Mouse (Mus musculus) lung, adult 2 months (tissue): ENCODE results near the gene Rxra. TPM values are rescaled to one million over a fixed set of nuclear protein-coding genes. Genes with fewer than 3 reads are reported as not detected.

Experiments used
- DNase-seq: peaks from one replicate; pipeline ENCODE4 v3.0.0; 2022
- H3K4me1 ChIP-seq: fragments of 200-500 bp; 2 replicates; pipeline ENCODE4 v1.6.1; 2011; ENCODE audit warnings: low read length; ENCODE audit not compliant: control insufficient read depth, insufficient read depth
- H3K4me3 ChIP-seq: fragments of 200-500 bp; replicated peaks from 2 replicates; pipeline ENCODE3; 2011; ENCODE audit warnings: low read depth, mild to moderate bottlenecking, control low read depth, low read length; ENCODE audit errors: extremely low read depth
- CTCF ChIP-seq: fragments of 200-500 bp; IDR thresholded peaks from 2 replicates; pipeline ENCODE4 v1.5.1; 2011; ENCODE audit warnings: mild to moderate bottlenecking, low read length, control low read depth; ENCODE audit not compliant: insufficient read depth
- POLR2A ChIP-seq: fragments of 200-500 bp; IDR thresholded peaks from 2 replicates; pipeline ENCODE4 v1.6.1; 2011; ENCODE audit warnings: low read depth, mild to moderate bottlenecking, control low read depth, low read length, borderline replicate concordance; ENCODE audit errors: extremely low read depth
- WGBS: fragments of 180-500 bp; shearing (Covaris S2); methylation state at CpG from one replicate; pipeline ENCODE4 v1.1.7; 2018; 5-methylcytosine and 5-hydroxymethylcytosine counted together
- polyA plus RNA-seq: library from polyadenylated mRNA; depleted of rRNA; stranded (reverse); fragments of >200 nt; gene quantifications from 2 replicates; pipeline ENCODE4 v1.2.3, GENCODE M21; 2012

Rxra gene
- polyA plus RNA-seq, 1 experiment, result 71.3 TPM

DNA sequence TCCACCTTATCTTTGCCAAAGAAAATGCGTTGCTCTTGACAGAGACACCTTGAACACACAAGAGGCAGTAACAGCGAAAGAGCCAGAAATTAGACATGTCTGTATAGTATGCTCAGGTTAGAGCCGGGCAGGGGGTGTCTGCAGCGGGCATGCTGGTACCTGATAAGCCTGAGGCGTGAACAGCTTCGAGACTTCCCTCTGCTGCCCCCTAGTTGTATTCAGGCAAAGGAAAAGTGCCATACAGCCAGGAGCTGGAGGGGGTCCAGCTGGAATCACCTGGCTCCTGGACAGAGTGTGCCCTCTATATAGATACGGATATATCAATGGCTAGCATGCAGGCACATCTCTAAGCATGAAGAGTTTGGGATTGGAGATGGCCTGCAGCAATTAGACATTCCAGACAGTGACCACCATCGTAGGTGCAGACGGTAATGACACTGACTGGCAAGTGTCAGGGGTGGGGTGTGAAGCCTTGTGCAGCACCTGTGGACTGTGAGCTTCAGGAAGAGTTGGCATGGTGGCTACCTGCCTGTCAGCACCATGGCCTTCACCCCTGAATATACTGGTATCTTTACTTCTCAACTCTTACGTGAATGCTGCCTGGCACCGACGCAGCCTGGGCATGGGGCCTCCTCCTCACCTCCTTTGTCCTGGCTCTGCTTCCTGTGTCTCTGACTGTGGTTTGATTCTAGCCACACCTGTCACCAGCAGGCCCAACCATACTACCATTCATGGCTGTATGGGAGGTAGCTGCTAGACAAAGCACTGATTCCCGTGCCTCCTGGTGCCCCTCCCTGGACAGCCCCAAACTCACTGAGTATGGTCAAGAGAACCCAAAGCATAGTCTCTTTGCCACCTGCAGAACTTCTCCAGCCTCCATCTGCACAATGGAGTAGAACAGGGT, 54.0 kb downstream of the Rxra start:
- TF ChIP-seq POLR2A (no peak), CTCF (peak; percentile 60)
- DNase-seq, result peak; percentile 50
- WGBS, result 61% methylated on average over 13 of the region's 13 CpGs
- Histone ChIP-seq H3K4me3 (no peak overlapping the region), H3K4me1 (peaks cover 25% of the 10 kb centered on the region)

DNA sequence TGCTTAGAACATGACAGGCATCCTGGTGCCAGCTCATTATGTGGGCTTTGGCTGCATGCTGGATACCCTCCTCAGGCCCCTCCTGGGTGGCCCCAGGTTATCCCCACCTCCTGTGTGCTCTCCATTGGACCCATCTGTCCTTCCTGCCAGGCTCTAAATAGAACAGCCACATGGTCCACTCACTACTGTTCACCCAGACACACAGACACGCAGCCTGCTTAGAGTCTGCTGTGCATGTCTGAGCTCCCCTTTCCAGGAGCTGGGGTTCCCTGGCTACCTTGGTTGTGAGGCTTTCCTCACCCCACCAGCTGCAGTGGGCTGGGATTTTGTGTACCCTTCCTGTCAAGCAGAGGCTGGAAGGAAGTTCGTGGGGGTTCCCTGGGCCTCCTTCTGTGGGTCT, 56.8 kb downstream of the Rxra start:
- no peak for DNase-seq
- Histone ChIP-seq H3K4me1 (peaks cover 26% of the 10 kb centered on the region), H3K4me3 (no peak overlapping the region)
- TF ChIP-seq POLR2A (no peak), CTCF (no peak)
- 40% methylated on average over 2 of the region's 2 CpGs for WGBS

DNA sequence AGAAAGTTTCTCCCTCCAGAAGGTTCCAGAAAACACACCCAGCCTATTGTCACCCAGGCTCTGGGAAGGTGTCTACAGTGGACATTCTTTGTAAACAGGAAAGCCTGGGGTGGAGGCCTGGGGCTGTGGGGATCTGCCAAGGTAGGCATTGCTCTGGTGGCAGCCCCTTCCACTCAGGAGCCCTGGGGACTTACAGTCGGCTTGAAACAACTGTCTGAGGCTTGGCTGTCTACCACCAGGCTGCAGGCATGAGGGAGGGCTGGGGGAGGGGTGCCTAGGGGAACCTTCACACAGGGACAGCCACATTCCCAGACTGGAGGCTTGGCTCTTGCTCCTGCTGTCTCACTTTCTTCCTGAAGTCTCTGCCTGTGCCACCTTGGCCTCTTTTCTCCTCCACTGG, 58.1 kb downstream of the Rxra start:
- no peak for DNase-seq
- no peak for TF ChIP-seq CTCF
- no peak for TF ChIP-seq POLR2A

DNA sequence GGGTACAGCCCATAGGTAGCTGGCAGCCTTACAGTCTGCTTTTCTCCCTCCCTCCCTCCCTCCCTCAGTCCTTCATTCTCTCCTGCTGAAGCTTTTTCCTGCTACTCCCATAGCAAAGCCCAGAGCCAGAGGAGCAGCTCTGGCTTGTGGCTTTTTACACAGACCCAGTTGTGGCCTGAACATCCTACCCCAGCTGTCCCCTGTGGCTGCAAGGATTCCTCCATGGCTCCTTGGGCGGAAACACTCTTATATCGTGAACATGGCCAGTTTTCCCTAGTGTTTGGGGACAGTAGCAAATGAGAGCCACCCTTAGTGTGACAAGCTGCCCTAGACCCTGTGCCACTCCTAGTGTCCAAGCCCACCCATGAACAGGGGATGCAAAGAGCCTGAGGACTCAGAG, 58.6 kb downstream of the Rxra start:
- WGBS, result 72% methylated on average over 2 of the region's 2 CpGs
- H3K4me3 ChIP-seq, result no peak overlapping the region
- DNase-seq, result no peak
- peaks cover 30% of the 10 kb centered on the region for H3K4me1 ChIP-seq
- no peak for TF ChIP-seq CTCF

More for the DNA sequence above, 58.1 kb downstream of the Rxra start:
- H3K4me3 ChIP-seq, result no peak overlapping the region
- 12% methylated on average over 1 of the region's 1 CpGs for WGBS
- H3K4me1 ChIP-seq, result peaks cover 26% of the 10 kb centered on the region

DNA sequence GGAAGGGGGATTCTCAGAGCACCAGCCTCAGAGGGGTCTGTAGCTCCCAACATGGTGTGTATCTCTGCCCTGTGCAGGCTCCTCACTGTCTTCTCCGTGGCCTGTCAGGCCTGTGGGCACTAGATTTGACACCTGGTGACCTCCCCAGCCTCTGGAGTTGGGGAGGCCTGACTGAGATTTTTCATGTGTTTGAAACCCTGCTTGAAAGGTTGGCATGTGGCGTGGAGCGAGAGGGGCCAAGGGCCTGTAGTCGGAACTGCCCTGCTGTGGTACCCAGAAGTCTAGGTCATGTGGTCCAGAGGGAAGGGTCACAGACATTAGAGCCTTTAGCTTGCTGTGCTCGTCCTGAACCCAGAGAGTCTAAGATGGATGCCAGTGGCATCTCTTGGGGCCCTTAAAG, 60.6 kb downstream of the Rxra start:
- no peak for DNase-seq
- Histone ChIP-seq H3K4me1 (peaks cover 39% of the 10 kb centered on the region), H3K4me3 (no peak overlapping the region)
- WGBS, result 91% methylated on average over 5 of the region's 5 CpGs
- TF ChIP-seq CTCF (no peak), POLR2A (no peak)

DNA sequence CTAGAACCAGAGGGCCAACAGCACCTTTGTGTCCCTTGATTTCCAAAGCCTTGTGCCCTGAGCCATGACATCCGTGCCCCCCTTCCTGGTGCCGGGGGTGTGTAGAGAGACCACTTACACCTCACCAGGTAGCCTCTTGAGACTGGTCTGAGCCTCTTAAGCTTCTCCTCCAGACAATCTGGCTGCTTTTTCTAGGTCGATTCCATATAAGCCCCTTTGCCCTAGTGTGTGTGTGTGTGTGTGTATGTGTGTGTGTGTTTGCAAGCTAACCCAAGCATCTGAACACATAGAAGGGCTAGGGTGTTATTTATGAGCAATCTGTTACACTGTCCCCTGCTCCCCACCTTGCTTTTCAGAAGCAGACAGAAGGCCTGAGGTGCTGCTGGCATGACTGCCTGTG, 62.2 kb downstream of the Rxra start:
- WGBS, result 66% methylated on average over 3 of the region's 3 CpGs
- TF ChIP-seq CTCF (no peak), POLR2A (no peak)
- Histone ChIP-seq H3K4me3 (no peak overlapping the region), H3K4me1 (peaks cover 32% of the 10 kb centered on the region)
- DNase-seq, result no peak

DNA sequence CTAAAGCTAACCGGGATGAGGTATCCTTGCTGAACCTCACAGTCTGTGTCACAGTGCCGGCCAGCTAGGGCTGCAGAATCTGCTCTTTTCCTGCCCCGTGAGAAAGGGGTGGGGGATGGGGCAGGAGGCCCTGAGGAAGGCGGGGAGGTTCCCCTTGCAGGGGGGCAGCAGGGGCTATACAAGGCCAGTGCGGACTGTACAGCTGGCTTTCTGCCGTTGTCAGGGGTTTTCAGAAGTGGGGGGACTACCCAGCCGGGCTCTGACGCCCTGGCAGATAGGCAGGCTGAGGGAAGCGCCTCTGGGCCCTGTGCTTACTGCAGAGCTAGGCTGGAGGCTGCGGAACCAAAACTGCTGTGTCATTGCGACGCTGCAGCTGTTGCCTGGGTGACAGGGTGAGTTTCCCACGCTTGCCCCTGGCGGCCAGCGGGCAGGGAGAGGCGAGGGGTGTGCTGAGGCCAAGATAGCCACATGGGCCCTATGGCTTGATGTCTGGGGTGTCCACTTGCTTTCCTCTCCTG, 63.9 kb downstream of the Rxra start:
- 23% methylated on average over 16 of the region's 16 CpGs for WGBS
- no peak overlapping the region for H3K4me3 ChIP-seq
- peaks cover 21% of the 10 kb centered on the region for H3K4me1 ChIP-seq
- peak; percentile 79 for DNase-seq
- TF ChIP-seq POLR2A, result no peak
- TF ChIP-seq CTCF, result no peak

DNA sequence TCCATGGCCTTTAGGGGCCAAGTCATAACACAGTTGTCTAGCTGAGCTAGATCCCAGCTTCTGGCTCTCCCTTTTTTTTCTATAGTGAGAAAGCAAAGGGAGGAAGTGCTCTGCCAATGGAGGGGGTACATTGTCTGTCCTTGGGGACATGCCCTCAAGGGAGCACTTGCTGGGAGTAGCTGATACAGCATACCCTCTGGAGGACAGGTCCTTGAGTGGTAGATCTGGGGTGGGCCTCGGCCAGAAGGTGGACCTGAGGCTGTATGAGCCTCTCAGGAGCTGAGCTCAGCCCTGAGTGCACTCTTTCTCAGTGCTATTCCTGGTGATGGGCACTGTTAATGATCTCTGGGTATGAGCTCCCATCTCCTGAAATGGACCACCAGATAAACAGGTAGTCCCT, 66.9 kb downstream of the Rxra start:
- Histone ChIP-seq H3K4me3 (no peak overlapping the region), H3K4me1 (peaks cover 32% of the 10 kb centered on the region)
- 91% methylated on average over 1 of the region's 1 CpGs for WGBS
- no peak for TF ChIP-seq CTCF
- TF ChIP-seq POLR2A, result no peak
- DNase-seq, result no peak

DNA sequence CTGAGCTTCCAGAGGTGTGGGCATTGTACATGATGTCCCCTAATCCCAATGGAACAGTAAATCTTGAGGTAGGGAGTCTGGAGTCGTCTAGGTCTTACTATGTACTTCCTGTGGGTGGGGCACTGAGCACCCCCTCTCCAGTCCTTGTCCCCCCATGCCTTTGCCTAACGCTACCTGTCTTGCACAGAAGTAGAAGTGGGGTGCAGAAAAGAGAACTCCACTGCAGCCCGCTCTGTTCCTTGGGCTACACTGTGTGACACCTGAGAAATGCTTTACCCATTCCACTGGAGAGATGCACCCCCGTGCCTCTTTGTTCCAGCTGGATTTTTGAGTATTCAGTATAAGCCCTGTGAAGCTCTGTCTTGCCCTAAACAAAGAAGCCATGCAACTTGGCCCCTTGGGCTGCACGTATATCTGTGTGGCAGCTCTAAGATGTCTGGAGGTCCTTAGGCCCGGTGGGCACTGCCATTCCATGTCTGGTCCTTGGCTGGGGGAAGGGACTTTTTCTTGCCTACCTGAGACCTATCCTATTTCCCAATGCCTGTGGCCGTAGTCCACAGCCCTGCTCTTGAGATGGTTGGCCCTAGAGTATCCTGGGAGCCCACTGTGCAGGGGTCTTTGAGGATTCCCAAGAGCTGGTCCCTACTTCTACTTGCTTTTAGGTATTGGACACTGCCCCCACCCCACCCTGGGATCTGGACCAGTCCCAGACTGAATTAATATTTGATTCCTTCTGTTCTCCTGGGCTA, 67.8 kb downstream of the Rxra start:
- peaks cover 32% of the 10 kb centered on the region for H3K4me1 ChIP-seq

DNA sequence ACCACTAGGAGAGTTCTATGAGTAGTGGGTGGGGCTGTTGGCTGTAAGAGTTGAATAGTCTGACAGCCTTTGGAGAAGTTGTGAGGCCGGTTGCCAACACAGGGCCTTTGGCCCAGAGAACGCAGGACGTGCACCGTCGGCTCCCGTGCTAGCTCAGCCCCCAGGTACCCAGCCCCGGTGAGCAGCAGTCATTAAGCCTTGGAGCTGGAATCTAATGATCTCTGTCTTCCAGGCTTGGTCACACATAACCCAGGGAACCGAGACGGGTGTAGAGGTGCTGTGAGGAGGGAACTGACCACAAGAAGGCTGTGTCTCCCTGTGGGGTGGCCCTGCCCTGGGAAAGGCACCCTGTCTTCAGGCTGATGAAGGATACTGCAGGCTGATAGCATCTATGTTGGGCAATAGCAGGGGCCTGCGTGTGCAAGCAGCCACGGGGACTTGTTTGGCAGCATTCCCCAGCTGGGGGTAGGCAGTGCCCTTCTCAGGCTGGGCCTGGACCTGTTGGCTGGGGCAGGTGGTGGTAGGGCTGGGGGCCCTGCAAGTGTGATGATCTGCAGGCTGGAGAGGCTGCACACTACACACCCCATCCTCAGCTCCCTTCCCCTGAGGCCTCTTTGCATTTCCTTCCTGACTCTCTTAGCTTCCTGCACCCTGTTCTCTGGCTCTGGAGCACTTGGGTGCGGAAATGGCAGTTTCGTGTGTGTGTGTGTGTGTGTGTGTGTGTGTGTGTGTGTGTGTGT, 68.5 kb downstream of the Rxra start:
- DNase-seq, result peak; percentile 58
- H3K4me3 ChIP-seq, result no peak overlapping the region
- 15% methylated on average over 13 of the region's 13 CpGs for WGBS
- H3K4me1 ChIP-seq, result peaks cover 28% of the 10 kb centered on the region
- no peak for TF ChIP-seq CTCF
- no peak for TF ChIP-seq POLR2A

More for the DNA sequence above, 67.8 kb downstream of the Rxra start:
- TF ChIP-seq CTCF (no peak), POLR2A (no peak)
- DNase-seq, result peak; percentile 42
- WGBS, result 79% methylated on average over 7 of the region's 7 CpGs
- H3K4me3 ChIP-seq, result no peak overlapping the region
